Mouse (Mus musculus) hindbrain, embryonic 12.5 days (tissue): ENCODE data around the gene Ppp1r2. TPM values are rescaled to one million over a fixed set of nuclear protein-coding genes. Genes with fewer than 3 reads are reported as not detected.

Experiments used
- microRNA-seq: library from miRNA; unstranded; fragments of <30 nt; microRNA quantifications from one replicate; pipeline ENCODE4, GENCODE M21; 2017
- polyA plus RNA-seq: library from polyadenylated mRNA; unstranded; fragments of >200 nt; fragmentation: Nextera tagmentation; extraction: Ambion mirVana; gene quantifications from 2 replicates; pipeline ENCODE4 v1.2.1, GENCODE M21; 2016

The Ppp1r2 gene
- polyA plus RNA-seq, 1 experiment from 2014 or later, result 101 TPM

Small RNAs within 50 kb of the gene (microRNA-seq; reads per million reads assigned to microRNA genes)
- gene Gm27415, result not detected

Other genes starting within 250 kb of the Ppp1r2 start
- gene Xxylt1, start 193.8 kb downstream of the Ppp1r2 start, polyA plus RNA-seq, result 16.8 and 17.9 TPM in 2 replicates
- 22.8 and 23.3 TPM in 2 replicates for gene Acap2, start 74.0 kb downstream of the Ppp1r2 start, polyA plus RNA-seq
- 76.2 and 93.8 TPM in 2 replicates for gene Apod, start 39.5 kb upstream of the Ppp1r2 start, polyA plus RNA-seq
- gene Bdh1, start 147.0 kb upstream of the Ppp1r2 start, polyA plus RNA-seq, result 45.5 and 55.7 TPM in 2 replicates